In genomic region chr2:104176979-104177704, GRCm38 (mm10) we compare ENCODE assay signal across 8 mouse cellular contexts. TPM values are rescaled to one million over a fixed set of nuclear protein-coding genes. Genes with fewer than 3 reads are reported as not detected.
DNase-seq lines count a peak whose midpoint lies in the region; ATAC-seq lines count a peak whose summit lies in the region.

No protein-coding gene starts in this region.

- H3K27me3 ChIP-seq in hindbrain, embryonic 12.5 days, result no peaks in the 10 kb centered on the region
- no peaks in the 10 kb centered on the region for H3K27me3 ChIP-seq in hindbrain, embryonic 11.5 days (ENCODE audit: control insufficient read depth, insufficient read depth, low read length)
- no peaks in the 10 kb centered on the region for H3K27me3 ChIP-seq in heart, embryonic 11.5 days (ENCODE audit: control insufficient read depth, insufficient read depth, low read length)
- peaks cover 30% of the 10 kb centered on the region; the same call in 1 of the 2 replicates for H3K27me3 ChIP-seq in liver, embryonic 13.5 days

- no peak overlapping the region for H3K4me3 ChIP-seq in hindbrain, embryonic 12.5 days
- no peak overlapping the region for H3K4me3 ChIP-seq in hindbrain, embryonic 11.5 days (ENCODE audit: low read depth, low read length)
- H3K4me3 ChIP-seq in heart, embryonic 11.5 days (ENCODE audit: low read depth, low read length), result no peak overlapping the region
- no peak overlapping the region for H3K4me3 ChIP-seq in liver, embryonic 13.5 days (replicated peaks)

- H3K4me1 ChIP-seq in hindbrain, embryonic 12.5 days, result peaks cover 13% of the 10 kb centered on the region
- H3K4me1 ChIP-seq in hindbrain, embryonic 11.5 days (replicated peaks; ENCODE audit: control insufficient read depth, insufficient read depth, low read length), result no peaks in the 10 kb centered on the region
- peaks cover 17% of the 10 kb centered on the region for H3K4me1 ChIP-seq in heart, embryonic 11.5 days (ENCODE audit: control insufficient read depth, insufficient read depth, low read length)
- H3K4me1 ChIP-seq in liver, embryonic 13.5 days (replicated peaks), result peaks cover 4% of the 10 kb centered on the region

- no peak overlapping the region for H3K9ac ChIP-seq in hindbrain, embryonic 12.5 days
- H3K9ac ChIP-seq in hindbrain, embryonic 11.5 days (ENCODE audit: low read depth, low read length), result no peak overlapping the region
- peak overlapping the region; percentile 3; the same call in 1 of the 2 replicates for H3K9ac ChIP-seq in heart, embryonic 11.5 days (ENCODE audit: low read depth, low read length)
- no peak overlapping the region for H3K9ac ChIP-seq in liver, embryonic 13.5 days

- H3K36me3 ChIP-seq in hindbrain, embryonic 12.5 days, result no peaks in the 10 kb centered on the region
- H3K36me3 ChIP-seq in hindbrain, embryonic 11.5 days (ENCODE audit: control insufficient read depth, insufficient read depth, low read length), result no peaks in the 10 kb centered on the region
- no peaks in the 10 kb centered on the region for H3K36me3 ChIP-seq in heart, embryonic 11.5 days (ENCODE audit: control insufficient read depth, insufficient read depth, low read length)
- H3K36me3 ChIP-seq in liver, embryonic 13.5 days, result no peaks in the 10 kb centered on the region

- no peak for DNase-seq in hindbrain, embryonic 11.5 days (ENCODE audit: low spot score)
- peak; percentile 10 for DNase-seq in embryo, embryonic 10 days (ENCODE audit: low spot score)
- DNase-seq in kidney, postnatal 14 days, result peak; percentile 58
- no peak for DNase-seq in liver, embryonic 13.5 days
- peak; percentile 75 to 82 for DNase-seq in right cerebral cortex, postnatal 10 days (ENCODE audit: low spot score in 2 of 2)
- DNase-seq in urinary bladder, adult 18-20 months (ENCODE audit: low spot score in 2 of 2), result no peak

- no peak overlapping the region for H3K27ac ChIP-seq in hindbrain, embryonic 12.5 days
- H3K27ac ChIP-seq in hindbrain, embryonic 11.5 days (ENCODE audit: low read depth, low read length), result no peak overlapping the region
- H3K27ac ChIP-seq in heart, embryonic 11.5 days (ENCODE audit: low read depth, low read length), result peak overlapping the region; percentile 78
- peak overlapping the region; percentile 20; the same call in 1 of the 2 replicates for H3K27ac ChIP-seq in liver, embryonic 13.5 days

- H3K4me2 ChIP-seq in hindbrain, embryonic 12.5 days (replicated peaks), result no peak overlapping the region
- no peak overlapping the region for H3K4me2 ChIP-seq in hindbrain, embryonic 11.5 days (replicated peaks; ENCODE audit: low read depth, low read length)
- H3K4me2 ChIP-seq in heart, embryonic 11.5 days, result 0 out of 2 replicates have a peak overlapping the region, but pooled peaks have one; percentile 22
- no peak overlapping the region for H3K4me2 ChIP-seq in liver, embryonic 13.5 days

- no peaks in the 10 kb centered on the region for H3K9me3 ChIP-seq in hindbrain, embryonic 12.5 days (replicated peaks)
- H3K9me3 ChIP-seq in hindbrain, embryonic 11.5 days (ENCODE audit: control insufficient read depth, low read length), result no peaks in the 10 kb centered on the region
- no peaks in the 10 kb centered on the region for H3K9me3 ChIP-seq in heart, embryonic 11.5 days (replicated peaks; ENCODE audit: control insufficient read depth, low read length)
- no peaks in the 10 kb centered on the region for H3K9me3 ChIP-seq in liver, embryonic 13.5 days (replicated peaks)

- peak; percentile 52; the same call in 1 of the 2 replicates for ATAC-seq in hindbrain, embryonic 12.5 days (ENCODE audit: low FRiP score)
- no peak for ATAC-seq in hindbrain, embryonic 11.5 days (ENCODE audit: low FRiP score)
- peak; percentile 31 for ATAC-seq in heart, embryonic 11.5 days (replicated peaks; ENCODE audit: insufficient number of reproducible peaks, low FRiP score, low TSS enrichment)
- no peak for ATAC-seq in liver, embryonic 13.5 days (ENCODE audit: low read depth)

- 63% methylated on average over 13 of the region's 13 CpGs for WGBS in hindbrain, embryonic 12.5 days
- WGBS in hindbrain, embryonic 11.5 days, result 70% methylated on average over 13 of the region's 13 CpGs
- 32% methylated on average over 13 of the region's 13 CpGs for WGBS in heart, embryonic 11.5 days (ENCODE audit: insufficient replicate concordance)
- WGBS in liver, embryonic 13.5 days (ENCODE audit: insufficient replicate concordance), result 16% methylated on average over 13 of the region's 13 CpGs

RNA-seq across cellular contexts. Expression of gene A930018P22Rik, which starts 54.6 kb away (rescaled TPM):
- not detected in 2 replicates for polyA plus RNA-seq in hindbrain, embryonic 12.5 days (2016; fragmentation: Nextera tagmentation; extraction: Ambion mirVana)
- 0.18 TPM in 1 of 2 replicates, not detected in the other for polyA plus RNA-seq in hindbrain, embryonic 11.5 days (2014; fragmentation: Nextera tagmentation; extraction: Ambion mirVana)
- 0.46 and 0.53 TPM in 2 replicates for polyA plus RNA-seq in heart, embryonic 11.5 days (2014; fragmentation: Nextera tagmentation; extraction: Ambion mirVana)
- polyA plus RNA-seq in liver, embryonic 13.5 days (2015; fragmentation: Nextera tagmentation; extraction: Ambion mirVana), result 0.19 and 0.48 TPM in 2 replicates

Comparison
In these comparisons a context has a peak if more than half of its experiments do, and no peak if none do; other contexts are left out.
1. ATAC-seq: peak in hindbrain, embryonic 12.5 days (single experiment) and heart, embryonic 11.5 days (single experiment); none in hindbrain, embryonic 11.5 days (single experiment) and liver, embryonic 13.5 days (single experiment).
2. H3K27ac ChIP-seq: peak in heart, embryonic 11.5 days (single experiment) and liver, embryonic 13.5 days (single experiment); none in hindbrain, embryonic 12.5 days (single experiment) and hindbrain, embryonic 11.5 days (single experiment).
3. DNase-seq: peak in embryo, embryonic 10 days (single experiment), kidney, postnatal 14 days (single experiment) and right cerebral cortex, postnatal 10 days (2 of 2); none in hindbrain, embryonic 11.5 days (single experiment), liver, embryonic 13.5 days (single experiment) and urinary bladder, adult 18-20 months (0 of 2).